Mouse (Mus musculus) thymus, postnatal 25 days (tissue): ENCODE measurements around the gene Fgf18.

ENCODE experiments used
- DNase-seq: peaks from one replicate; pipeline ENCODE4 v3.0.0; 2022

Gene Fgf18

DNA sequence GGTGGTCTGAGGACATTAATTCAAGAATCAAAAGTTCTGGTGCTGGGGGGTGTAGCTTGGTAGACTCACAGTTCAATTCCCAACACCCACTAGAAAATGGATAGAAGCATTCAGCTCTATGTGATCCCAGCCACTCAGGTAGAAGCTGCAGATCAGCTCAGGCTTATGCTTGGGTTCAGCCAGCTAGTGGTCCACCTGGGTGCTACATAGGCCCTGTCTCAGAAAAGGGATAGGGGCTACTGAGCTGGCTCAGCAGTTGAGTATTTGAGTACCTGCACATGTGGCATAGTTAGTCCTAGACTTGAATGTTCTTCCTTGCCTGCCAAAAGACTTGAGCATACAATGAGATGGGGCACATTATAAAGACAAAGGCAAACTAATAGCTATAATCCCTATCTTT lies 2.3 kb upstream of the Fgf18 start:
- DNase-seq = no peak

DNA sequence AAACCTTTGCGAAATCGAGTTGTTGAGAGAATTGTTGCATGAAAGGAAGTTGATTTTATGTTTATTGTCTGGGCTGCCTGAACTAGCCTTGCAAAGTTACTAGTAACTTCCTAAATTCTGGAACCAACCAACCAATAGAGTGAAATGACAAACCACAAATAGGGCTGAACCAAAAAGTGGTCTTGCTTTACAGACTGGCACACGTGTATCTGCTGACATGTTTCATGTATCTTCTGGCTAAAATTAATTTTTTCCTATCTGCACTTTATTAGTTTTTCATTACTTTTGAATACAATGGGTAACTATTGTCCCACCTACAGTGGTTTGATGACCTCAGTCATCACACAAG lies 1.9 kb upstream of the Fgf18 start:
- DNase-seq = no peak

DNA sequence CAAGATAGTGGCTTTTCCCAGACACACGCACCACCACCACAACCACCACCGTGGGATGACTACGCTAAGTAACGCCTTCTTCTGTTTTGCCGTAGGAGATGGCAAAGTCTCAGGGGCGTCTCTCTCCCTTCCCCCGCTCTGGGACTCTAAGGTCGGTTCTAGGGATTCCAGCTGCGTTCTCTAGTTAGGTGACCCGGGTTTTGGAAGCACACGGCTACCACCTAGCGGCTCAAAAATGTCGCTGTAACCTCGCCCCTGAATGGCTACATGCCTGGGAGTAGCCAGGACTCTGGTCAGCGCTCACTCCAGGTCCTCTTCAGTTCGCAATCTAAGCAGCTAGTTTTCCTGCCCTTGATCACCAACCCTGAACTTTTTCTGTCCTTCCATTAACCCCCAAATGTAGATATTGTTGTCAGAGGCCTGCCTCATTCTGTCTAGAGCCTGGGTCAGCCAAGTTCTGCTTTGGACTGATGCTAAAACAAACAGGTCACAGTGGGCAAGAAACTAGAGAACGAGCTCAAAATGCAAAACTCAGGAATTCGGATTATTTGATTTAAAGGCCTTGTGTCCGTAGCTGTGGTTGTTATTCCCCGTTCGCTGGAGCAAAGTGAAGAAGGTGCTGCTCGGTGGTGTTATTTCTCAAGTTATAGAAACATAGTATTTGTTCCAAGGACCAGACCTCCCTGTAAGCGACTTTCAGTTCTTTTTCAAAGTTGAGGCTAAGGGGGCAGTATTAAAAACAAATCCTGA lies 1.3 kb upstream of the Fgf18 start:
- peak; percentile 65 for DNase-seq

DNA sequence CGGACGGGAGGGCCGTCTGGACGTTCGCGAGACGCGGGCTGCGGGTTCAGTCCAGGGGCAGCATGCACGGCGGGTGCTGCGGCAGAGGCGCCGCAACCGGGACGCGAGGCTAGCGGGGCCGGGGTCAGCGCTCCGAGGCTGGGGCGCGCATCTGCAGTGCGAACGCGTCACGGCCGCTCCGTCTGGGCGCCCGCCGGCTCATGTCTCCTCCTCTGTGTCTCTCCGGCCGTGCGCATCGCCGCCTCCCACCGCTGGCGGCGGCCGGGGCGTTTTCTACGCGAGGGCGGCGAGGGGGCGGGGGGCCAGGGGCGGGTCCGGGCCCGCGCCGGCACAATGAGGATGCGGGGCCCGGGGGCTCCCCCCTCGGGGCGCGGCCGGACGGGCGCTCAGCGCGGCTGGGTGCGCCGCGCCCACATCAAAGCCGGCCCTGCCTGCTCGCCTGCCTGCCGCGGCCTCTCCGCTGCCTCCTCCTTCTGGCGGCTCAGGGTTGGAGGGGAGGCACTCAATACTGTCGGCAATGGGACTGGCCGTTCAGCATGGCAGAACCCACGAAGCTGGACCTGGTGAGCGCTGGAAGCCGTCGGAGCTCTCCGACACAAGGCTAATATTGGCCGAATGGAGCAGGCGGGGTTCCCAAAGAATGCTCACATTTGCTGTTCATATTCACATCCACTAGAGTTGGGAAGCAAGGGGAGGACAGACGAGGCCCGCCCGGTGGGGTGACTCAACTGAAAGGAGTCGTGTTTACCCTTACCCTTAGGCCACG lies 555 bp upstream of the Fgf18 start:
- peak; percentile 32 for DNase-seq

DNA sequence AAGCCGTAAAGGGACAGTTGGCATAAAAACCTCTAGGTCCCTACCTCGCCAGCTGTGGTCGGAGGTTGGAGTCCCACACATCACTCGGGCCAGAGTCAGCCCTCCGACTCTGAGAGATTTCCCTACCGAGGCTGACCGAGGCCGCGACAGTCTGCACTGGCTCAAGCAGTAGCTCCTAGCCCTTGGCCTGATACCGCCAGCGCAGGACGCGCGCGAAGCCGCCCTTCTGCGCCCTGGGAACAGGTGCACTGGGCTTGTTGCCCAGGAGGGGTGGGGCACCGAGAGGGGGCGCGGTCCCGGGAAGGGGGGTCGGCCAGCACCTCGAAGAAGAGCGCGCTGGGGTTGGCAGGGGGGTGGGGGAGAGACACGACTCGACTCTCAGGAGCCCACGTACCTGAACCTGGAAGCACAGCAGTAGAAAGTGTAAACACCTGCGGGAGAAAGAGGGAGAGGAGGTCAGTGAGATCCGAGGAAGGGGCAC lies 509 bp downstream of the Fgf18 start:
- peak; percentile 29 for DNase-seq

DNA sequence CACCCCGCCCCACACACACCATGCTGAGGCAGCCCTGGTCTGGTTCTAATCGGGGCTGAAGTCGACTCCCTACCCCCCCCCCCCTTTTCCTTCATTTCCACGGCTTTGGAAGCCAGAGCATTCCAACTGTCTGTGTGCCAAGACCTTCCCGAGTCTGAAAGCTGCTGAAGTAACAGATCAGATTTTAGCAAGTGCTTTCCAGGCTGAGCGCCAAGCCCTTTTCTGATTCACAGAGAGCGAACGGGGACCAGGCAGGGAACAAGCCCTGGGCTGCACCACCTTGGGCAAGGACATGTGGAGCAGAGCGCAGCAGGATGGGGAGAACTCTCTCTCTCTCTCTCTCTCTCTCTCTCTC lies 1.1 kb downstream of the Fgf18 start:
- no peak for DNase-seq

DNA sequence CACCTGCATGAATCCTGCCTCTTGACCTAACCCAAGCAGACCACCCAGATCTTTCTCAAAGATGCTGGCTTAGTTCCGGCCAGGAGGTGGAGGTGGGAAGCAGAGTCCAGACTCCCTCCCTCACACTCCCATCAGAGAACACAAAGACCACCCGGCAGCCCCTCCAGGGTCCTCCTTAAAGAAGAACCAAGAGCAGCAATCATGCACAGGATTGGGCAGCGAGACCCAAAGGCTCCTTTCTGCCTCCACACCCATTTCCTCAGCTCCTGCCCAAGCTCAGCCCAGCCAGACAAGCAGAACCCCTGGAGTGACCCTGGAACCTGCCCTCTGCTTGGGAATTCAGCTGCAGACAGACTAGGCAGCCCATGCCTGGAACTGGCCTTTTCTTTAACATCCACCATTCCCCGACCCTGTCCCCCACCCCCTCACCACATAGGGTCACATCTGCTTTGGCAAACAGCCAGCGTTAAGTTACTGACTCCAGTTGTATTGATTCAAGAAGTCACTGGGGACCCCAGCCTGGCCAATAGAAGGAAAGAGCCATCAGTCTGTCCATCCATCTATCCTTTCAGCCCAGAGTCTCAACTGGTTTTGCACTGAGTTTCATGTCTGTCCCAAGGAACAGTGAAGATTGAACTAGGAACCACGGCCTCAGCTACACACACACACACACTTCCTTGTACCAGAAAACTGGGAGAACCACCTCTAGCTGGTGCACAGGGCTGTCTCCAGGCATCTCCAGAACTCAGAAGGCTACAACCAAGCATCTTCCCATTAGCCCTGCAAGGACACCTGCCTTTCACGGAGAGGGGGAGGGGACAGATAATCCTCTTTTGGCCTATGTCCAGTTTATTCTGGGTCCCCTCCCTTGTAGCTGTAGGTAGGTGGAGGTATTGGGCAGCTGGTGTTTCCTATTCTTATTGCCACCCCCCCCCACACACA lies 1.7 kb downstream of the Fgf18 start:
- DNase-seq = no peak

DNA sequence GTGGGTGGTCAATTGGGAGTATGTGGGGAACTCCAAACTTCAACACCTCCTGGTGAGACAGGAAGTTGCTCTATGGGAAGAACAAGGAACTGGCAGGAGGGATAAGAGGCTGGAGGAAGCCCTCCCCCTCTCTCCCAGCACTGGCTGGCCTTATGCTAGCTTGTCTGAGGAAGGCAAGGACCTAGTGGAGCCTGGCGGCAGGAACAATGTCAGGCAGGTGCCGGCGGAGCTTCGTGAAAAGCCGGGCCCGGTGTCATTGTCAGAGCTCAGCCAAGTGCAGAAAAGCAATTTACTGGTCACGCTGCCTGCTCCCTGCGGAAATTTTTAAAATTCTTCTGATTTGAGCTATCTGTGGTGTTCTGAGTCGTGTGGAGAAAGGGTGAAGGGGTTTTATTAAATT lies 3.3 kb downstream of the Fgf18 start:
- no peak for DNase-seq

DNA sequence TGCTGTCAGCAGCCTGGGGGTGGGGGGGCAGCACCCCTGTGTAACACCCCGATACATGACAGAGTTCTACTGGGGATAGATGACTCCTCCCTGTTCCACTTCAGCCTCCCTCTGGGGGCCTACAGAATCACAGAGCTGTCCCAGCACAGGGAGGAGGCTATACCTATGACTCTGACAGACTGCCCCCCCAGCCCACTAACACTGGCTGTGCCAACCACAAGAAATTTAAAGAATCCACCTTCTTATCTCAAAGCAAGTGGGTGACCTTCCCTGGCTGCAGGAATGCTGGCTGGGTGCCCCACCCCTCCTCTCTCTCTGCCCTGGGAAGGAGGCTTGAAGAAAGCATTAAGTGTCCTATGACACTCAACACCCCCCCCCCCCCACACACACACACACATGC lies 4.4 kb downstream of the Fgf18 start:
- no peak for DNase-seq

DNA sequence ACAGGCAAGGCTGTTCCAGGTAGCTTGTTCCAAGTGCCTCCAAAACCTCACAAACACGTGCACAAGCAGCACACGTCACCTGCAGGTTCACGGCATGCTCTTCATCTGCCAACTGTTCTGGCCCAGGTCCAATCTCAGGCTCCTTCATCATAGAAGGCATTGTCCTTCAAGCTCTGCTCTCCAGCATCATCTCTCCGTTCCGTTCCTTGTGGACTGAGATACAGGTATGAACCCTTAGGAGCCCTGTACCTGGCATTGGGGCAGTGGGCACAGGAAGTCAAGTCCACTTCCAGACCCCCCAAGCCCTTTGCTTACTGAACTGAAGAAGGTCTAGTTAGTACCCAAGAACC lies 7.1 kb downstream of the Fgf18 start:
- no peak for DNase-seq

DNA sequence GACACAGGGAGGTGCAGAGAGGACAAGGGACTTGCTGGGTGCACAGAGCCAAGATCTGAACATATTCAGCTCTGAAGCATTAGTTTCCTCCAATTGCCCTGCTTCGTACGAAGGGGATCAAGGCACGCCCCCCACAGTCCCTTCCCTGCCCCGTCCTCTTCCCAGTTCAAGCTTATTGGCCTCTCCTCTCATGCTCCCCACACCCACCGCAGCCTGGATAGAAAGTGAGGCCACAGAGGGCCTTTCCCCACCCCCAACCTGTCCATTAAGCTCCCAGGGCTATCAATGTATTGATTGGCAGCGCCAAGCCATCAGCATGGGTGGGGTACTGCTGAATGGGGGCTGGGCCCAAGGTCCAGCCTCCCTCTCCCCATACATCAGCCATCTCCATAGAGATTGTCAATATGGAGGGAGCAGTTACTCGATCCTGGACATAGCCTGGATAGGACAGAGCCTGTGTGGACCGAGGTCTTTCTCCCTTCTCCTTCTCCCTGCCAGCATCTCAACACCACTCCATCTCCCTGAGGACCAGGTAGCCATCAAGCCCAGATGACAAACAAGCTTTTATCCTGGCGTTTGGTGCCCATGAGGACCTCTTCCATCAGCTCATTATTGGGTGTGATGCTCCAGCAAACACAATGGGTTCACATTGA lies 7.6 kb downstream of the Fgf18 start:
- DNase-seq = no peak

DNA sequence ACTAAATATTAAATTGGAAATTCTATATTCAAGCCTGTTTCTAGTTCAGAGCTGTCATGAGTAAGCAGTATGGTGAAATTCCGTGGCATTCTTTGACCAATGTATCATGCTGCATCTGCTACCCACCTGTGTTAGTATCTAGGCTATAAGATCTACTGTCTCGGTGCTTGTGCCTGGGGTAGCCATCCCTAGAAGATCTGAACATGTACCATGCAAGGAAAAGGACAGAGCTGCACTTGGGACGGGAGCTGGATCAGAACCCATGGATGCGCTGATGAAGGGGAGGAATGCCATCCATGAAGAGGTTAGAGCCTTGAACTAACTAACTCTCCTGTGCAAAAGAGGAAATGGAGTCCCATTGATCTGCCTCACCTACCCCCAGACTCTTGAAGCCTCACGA lies 8.5 kb downstream of the Fgf18 start:
- no peak for DNase-seq

DNA sequence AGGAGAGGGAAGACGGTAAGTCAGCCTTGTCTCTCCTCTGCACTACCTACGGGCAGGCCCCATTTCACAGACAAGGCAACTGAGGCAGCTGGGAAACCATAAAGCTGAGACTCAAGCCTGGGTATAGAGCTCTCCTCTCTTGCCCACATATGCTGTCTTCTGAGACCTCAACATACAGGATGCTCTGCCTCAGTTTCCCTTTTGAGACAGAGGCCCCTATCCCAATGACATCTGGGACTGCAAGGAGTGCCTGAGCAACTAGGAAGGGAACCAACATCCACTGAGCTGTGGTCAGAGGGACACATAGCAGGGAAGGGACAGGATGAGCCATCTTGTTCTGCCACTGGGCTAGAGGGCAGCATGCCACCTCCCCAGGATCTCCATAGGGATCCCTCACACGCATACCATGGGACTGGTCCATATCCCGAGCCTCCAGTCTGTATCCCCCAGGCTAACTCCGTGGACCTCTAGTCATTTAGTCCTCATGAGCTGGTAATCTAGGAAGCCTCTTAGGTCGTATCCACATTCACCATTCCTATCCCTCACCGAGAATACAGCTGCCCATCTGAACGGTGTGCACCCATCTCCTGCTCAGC lies 12.7 kb downstream of the Fgf18 start:
- DNase-seq = no peak

DNA sequence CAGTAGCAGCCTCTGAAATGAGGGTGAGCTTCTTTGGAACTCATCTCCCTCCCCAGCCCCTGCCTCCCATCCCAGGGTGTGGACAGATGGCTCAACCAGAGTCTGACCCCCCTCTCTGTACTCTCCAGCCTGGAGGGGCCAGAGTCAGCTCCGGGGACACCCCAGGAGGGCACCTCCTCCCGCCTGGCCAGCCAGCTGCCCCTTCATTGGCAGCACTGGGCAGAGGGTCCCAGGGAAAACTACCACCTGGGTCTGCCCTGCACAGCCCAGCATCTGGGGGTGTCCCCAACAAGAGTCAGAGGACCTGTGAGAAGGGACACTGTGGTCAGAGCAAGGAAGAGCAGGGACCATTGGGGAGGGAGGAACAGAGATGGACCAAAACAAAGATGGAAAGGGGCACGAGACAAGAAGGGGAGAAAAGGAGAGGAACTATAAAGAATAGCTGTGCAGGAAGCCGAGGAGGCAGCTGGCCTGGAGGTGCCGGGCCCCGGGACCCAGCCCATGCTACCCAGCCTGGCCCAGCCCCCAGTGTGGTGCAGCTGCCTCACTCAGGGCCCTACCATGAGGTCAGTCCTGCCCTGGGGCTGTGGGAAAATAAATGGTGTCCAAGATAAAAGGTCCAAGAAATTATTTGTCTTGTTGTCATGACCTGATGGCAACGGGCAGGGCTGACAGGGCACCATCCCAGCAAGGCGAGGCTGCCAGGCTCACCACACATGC lies 14.4 kb downstream of the Fgf18 start:
- no peak for DNase-seq

DNA sequence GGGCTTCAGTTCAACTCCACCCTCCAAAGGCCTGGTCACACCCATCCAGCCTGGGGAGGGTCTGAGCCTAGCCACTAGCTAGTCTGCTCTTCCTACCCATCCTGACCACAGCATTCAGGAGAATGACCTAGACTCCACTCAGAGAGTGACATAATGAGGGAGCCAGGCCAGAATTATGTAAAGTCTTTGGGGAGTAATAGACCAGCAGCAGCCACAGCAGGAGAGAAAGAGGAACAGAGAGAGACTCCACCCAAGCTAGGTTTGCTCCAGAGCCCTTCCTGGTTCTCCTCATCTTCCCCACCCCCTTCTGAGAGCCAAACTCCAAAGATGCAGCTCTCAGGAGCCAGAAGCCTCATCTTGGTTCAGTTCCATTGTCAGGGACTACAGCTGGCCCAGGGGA lies 20.1 kb downstream of the Fgf18 start:
- no peak for DNase-seq

DNA sequence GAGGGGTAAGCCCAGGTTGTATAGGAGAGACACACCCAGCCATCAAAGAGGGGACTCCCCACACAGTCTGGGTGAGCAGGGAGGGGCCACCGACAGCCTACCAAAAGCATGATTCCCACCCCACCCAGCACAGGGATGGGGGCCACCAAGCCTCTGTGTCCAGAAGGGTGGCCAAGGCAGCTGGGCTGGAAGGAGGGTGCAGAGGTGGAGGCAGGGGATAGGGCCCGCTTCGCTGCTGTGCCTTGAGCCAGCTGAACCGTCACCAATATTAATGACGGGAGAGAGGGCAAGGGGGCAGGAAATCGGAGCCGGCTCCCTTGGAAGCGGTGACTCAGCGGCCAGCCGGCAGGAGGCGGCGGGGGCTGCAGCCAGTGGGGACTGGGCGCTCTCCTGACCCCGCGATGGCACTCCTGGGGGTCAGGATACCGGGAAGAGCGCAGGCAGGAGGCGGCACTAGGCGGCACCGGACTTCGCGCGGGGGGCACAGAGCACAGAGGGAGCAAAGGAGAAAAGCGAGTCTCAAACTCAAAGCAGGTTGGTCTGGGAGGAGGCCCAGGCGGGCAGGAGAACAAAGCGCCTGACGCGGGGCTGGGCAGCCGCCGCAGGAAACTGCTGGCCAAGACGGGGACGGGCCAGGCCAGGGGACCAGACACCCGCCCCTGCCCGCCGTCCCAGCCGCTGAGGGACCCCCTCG lies 24.5 kb downstream of the Fgf18 start:
- no peak for DNase-seq

DNA sequence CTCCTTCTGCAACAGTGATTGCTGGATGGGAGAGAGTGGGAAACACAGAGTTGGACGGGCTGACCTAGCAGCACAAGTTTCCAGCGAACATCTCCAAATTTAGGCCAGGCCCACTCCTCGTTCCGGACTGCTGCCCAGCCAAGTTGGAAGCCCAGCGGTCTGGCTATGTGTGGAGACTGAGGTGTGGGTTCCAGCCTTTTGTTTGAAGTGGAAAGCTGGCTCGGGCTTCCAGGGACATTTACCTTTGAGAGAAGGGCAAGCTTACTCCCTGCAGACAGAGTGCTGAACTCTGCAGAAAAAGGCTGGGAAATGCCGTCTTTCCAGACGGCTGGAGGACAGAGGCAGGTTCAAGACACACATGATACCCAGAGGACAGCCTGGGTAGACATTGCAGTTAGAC lies 27.6 kb downstream of the Fgf18 start:
- no peak for DNase-seq

DNA sequence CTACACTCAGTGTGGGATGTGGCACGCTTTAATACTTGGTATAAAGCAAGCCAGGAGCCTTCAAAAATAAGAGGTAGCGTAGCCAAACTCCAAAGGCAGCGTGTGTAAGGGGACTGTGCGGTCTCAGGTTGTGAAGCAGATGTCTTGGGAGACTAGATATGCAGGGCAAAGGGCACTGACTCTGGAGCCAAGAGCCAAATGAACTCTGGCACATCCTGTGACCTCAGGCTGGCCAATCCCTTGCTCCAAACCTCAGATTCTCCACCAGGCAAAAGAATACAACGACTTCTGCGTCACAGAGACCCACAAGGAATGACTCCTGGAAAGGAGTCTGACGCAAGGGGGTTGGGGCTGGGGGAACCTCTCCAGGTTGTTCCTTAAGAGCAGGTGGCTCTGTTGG lies 28.1 kb downstream of the Fgf18 start:
- DNase-seq = no peak

DNA sequence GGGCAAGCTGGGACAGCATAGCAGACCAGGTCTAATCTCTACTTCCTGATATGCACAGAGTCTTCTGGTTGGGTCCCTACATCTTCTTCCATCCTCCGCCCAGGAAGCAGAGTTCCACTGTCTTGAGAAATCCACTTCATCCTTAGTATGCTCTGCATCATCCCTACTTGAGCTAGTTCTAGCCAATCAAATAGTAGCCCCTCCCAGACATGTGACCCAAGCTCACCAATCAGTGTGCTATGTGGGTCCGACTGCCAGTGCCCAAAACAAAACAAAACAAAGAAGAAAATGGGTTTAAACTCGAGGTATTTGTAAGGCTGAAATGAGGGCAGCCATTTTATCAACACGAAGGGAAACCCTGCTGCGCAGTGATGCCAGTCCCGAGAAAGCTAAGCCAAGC lies 28.7 kb downstream of the Fgf18 start:
- DNase-seq = no peak

DNA sequence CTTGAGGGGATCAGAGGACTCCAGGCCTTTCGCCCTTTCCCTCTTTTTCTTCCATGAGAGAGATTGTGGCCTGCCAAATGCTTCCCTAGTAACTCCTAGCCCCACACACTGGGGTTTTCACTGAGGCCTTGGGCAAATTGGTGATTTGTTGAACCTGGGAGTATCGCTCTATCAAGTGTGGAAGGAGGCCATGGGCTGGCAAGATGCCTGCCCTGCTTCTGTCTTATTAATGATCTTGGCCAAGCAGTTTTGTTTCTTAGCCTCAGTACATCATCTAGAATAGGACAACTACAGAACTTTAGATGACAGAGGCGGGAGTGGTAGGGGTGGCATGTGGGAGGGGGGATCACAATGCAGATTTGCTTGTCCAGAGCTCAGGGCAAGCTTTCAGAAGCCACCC lies 31.4 kb downstream of the Fgf18 start:
- no peak for DNase-seq

DNA sequence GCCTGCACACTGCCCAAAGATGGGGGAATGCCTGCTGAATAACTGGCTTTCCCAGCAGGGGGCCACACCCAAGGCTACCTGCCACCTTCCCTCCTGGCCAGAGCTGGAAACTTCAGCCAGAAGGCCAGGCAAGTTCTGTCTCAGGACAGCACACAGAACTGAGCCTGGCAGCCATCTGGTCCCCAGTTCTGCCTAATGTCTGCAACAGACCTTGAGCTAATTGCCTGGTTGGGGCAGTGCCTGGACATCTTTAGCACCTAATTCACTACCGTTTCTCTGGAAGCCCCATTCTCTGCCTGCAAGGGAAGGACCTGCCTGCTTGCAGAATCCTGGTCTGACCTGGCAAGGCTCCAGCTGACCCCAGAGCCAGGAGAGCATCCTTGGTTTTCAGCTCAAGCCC lies 34.8 kb downstream of the Fgf18 start:
- DNase-seq = no peak
